Mouse (Mus musculus): ENCODE measurements at regions not wholly inside any gene's neighbourhood (a gene's known extent, or its start where the extent isn't known, plus 50 kb on each side); places are given as distances from the start of the nearest gene placed in this dataset.

DNA sequence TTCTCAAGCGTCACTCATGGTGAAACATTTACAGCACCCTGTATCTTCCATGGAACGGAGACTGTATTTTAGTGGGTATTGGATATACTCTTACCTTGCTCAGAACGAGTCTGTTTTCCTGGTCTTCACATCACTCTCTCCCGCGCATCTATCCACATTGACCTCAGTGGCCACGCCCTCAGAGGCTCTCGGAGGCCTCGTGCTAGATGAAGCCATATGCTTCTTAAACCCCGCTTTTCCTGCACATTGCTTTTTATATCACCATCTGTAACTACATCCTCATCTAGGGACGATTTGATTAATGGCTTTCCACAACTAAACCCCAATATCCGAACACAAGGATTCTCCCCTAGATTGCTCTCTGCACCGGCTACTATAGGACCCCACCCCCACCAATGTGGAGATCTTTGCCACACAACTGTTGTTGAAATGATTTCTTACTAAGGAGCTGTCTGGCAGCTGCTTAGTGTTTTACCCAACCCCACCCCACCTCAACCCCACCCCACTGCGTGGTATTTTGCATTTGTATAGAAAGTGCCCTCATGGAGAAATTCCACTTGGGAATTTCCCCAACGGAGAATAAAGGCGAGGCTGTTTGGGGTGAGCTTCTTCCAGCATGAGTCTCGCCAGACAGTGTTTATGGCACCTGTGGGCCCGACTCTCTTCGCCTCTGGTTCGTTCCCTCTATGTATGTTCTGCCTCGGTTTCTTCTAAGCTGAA lies 59.2 kb upstream of the Krr1 start:
- TF ChIP-seq CTCF (IDR thresholded peaks at IDR 0.05) = no peak
- Histone ChIP-seq H3K9me3 (ENCODE audit: low read length) (no peaks in the 10 kb centered on the region), H3K4me3 (ENCODE audit: low read depth, low read length) (no peak overlapping the region), H3K4me2 (ENCODE audit: low read depth, low read length, poor library complexity, severe bottlenecking) (no peak overlapping the region), H3K27me3 (ENCODE audit: insufficient read depth, low read length) (no peaks in the 10 kb centered on the region), H3K9ac (replicated peaks; ENCODE audit: low read length, poor library complexity, severe bottlenecking) (no peak overlapping the region), H3K36me3 (ENCODE audit: insufficient read depth, low read length) (no peaks in the 10 kb centered on the region), H3K4me1 (ENCODE audit: insufficient read depth, low read length) (no peaks in the 10 kb centered on the region), H3K27ac (ENCODE audit: low read depth, low read length) (no peak overlapping the region)
- no peak for ATAC-seq (ENCODE audit: low FRiP score)
- DNase-seq (ENCODE audit: low spot score) = no peak
- WGBS = 82% methylated on average over 20 of the region's 20 CpGs

DNA sequence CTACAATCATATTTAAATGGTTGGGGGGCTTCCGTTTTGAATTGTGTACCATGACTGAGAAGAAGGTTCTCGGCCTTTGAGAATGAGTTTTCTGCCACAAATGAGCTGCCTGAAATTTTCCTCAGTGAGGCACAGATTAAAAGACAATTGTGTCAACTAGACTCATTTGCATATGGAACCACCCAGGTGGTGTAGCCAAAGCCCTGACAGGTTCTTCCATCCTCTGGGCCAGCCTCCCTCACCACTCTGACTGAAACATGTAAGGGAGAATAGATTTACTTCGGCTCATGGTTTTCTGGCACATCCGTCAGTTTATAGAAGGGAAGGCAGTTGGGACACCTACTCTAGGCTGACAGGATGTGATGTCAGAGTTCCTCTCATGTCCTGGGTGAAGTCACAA lies 58.2 kb upstream of the Krr1 start:
- no peak overlapping the region for H3K27ac ChIP-seq (ENCODE audit: low read depth, low read length)
- DNase-seq (ENCODE audit: low spot score) = no peak
- no peaks in the 10 kb centered on the region for H3K36me3 ChIP-seq (ENCODE audit: insufficient read depth, low read length)
- no peak overlapping the region for H3K4me3 ChIP-seq (ENCODE audit: low read depth, low read length)
- H3K4me1 ChIP-seq (ENCODE audit: insufficient read depth, low read length) = no peaks in the 10 kb centered on the region
- no peaks in the 10 kb centered on the region for H3K27me3 ChIP-seq (ENCODE audit: insufficient read depth, low read length)
- no peak for ATAC-seq (ENCODE audit: low FRiP score)
- no peak overlapping the region for H3K4me2 ChIP-seq (ENCODE audit: low read depth, low read length, poor library complexity, severe bottlenecking)
- TF ChIP-seq CTCF (IDR thresholded peaks at IDR 0.05) = no peak
- WGBS = 82% methylated on average over 4 of the region's 4 CpGs
- H3K9me3 ChIP-seq (ENCODE audit: low read length) = no peaks in the 10 kb centered on the region
- H3K9ac ChIP-seq (replicated peaks; ENCODE audit: low read length, poor library complexity, severe bottlenecking) = no peak overlapping the region

DNA sequence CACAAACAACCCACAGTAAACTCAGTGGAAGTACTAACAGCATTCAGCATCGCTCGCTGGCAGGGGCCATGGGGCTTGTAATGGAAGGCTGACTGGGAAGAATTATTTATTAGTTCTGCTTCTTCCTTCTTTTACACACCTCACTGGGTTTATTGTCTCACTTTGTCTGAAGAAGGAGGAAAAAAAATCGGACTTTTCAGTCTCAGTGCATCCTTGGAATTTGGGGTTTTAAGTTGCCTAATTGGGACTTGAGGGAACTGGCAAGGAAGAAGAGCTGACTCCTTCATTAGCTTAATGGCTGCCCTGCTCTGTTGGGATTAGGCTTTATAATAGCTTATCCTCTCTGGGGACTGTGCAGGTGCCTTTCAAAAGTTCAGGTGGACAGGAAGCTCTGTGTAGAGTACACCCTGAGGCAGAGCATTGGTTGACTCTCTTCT lies 54.4 kb upstream of the Krr1 start:
- DNase-seq (ENCODE audit: low spot score) = no peak
- 32% methylated on average over 3 of the region's 3 CpGs for WGBS

DNA sequence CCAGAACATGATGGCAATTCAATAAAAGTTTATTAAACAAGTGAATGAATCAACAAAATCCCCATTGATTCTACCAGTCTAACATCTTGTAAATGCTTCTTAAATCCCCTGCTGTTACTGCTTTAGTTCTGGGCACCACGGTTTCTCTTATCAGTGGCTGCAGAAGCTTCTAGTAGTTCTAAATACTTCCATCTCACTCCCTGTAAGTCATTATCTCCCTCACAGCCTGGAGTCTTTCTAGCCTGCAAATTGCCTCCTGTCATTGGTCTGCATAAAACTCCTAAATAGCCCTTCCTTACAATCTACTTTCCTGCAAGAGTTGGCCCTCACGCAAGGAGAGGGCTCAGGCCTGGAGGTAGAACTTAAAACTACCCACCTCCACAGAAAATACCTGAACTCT lies 53.0 kb upstream of the Krr1 start:
- Histone ChIP-seq H3K4me2 (ENCODE audit: low read depth, low read length, poor library complexity, severe bottlenecking) (no peak overlapping the region), H3K9me3 (ENCODE audit: low read length) (no peaks in the 10 kb centered on the region), H3K9ac (replicated peaks; ENCODE audit: low read length, poor library complexity, severe bottlenecking) (no peak overlapping the region), H3K27ac (ENCODE audit: low read depth, low read length) (no peak overlapping the region), H3K36me3 (ENCODE audit: insufficient read depth, low read length) (no peaks in the 10 kb centered on the region), H3K4me1 (ENCODE audit: insufficient read depth, low read length) (no peaks in the 10 kb centered on the region), H3K4me3 (ENCODE audit: low read depth, low read length) (no peak overlapping the region), H3K27me3 (ENCODE audit: insufficient read depth, low read length) (no peaks in the 10 kb centered on the region)
- no peak for ATAC-seq (ENCODE audit: low FRiP score)
- no peak for TF ChIP-seq CTCF (IDR thresholded peaks at IDR 0.05)
- no peak for DNase-seq (ENCODE audit: low spot score)
- 70% methylated on average over 2 of the region's 2 CpGs for WGBS

More for the DNA sequence above, 54.4 kb upstream of the Krr1 start:
- Histone ChIP-seq H3K36me3 (ENCODE audit: insufficient read depth, low read length) (no peaks in the 10 kb centered on the region), H3K9me3 (ENCODE audit: low read length) (no peaks in the 10 kb centered on the region), H3K27ac (ENCODE audit: low read depth, low read length) (no peak overlapping the region), H3K4me2 (ENCODE audit: low read depth, low read length, poor library complexity, severe bottlenecking) (no peak overlapping the region), H3K4me3 (ENCODE audit: low read depth, low read length) (no peak overlapping the region), H3K27me3 (ENCODE audit: insufficient read depth, low read length) (no peaks in the 10 kb centered on the region), H3K9ac (replicated peaks; ENCODE audit: low read length, poor library complexity, severe bottlenecking) (no peak overlapping the region), H3K4me1 (ENCODE audit: insufficient read depth, low read length) (no peaks in the 10 kb centered on the region)
- TF ChIP-seq CTCF (IDR thresholded peaks at IDR 0.05) = no peak
- ATAC-seq (ENCODE audit: low FRiP score) = no peak

DNA sequence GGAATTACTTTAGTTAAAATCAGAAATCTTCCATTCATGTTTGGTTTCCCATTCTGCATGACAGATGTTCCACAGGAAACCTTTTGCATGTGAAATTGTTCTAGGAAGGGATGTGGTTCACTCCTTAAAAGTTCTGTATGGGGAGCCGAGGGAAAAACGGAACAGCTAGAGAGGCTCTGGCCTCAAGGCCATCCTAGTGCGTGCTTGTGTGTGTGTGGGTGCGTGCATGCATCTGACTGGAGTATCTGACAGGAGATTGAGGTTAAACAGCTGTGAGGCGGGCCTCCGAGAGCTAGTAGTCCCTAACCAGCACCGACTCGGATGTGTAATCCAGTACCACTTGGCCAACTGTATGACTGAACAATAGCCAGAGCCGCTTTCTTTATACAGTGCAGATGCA lies 51.0 kb upstream of the Krr1 start:
- no peak for ATAC-seq (ENCODE audit: low FRiP score)
- TF ChIP-seq CTCF (IDR thresholded peaks at IDR 0.05) = no peak
- Histone ChIP-seq H3K4me1 (ENCODE audit: insufficient read depth, low read length) (peaks cover 6% of the 10 kb centered on the region; the same call in 1 of the 2 replicates), H3K36me3 (ENCODE audit: insufficient read depth, low read length) (no peaks in the 10 kb centered on the region), H3K4me2 (ENCODE audit: low read depth, low read length, poor library complexity, severe bottlenecking) (no peak overlapping the region), H3K27me3 (ENCODE audit: insufficient read depth, low read length) (no peaks in the 10 kb centered on the region), H3K9me3 (ENCODE audit: low read length) (no peaks in the 10 kb centered on the region), H3K4me3 (ENCODE audit: low read depth, low read length) (no peak overlapping the region), H3K27ac (ENCODE audit: low read depth, low read length) (no peak overlapping the region), H3K9ac (replicated peaks; ENCODE audit: low read length, poor library complexity, severe bottlenecking) (no peak overlapping the region)
- no peak for DNase-seq (ENCODE audit: low spot score)
- WGBS = 84% methylated on average over 9 of the region's 9 CpGs
